Comparison of ENCODE assay signal across 10 mouse cellular contexts in genomic region chr1:47163808-47164410, GRCm38 (mm10).
DNase-seq lines count a peak whose midpoint lies in the region; ATAC-seq and TF ChIP-seq lines count a peak whose summit lies in the region.
"Had no signal": no experiment of that assay in that cellular context is flagged by ENCODE, and none has a peak within 500 bp of the region (broad histone marks: within the 10 kb centered on the region; RNA-seq: fewer than 3 reads in every experiment).

No protein-coding gene starts in this region.

- TF ChIP-seq POLR2A in limb, embryonic 14.5 days (IDR thresholded peaks at IDR 0.05; ENCODE audit: borderline replicate concordance, extremely low read depth, insufficient read depth, insufficient read length), result no peak

- 0 out of 2 replicates have a peak, but pooled peaks cover 6% of the 10 kb centered on the region for H3K9me3 ChIP-seq in forebrain, embryonic 15.5 days
- peaks cover 3% of the 10 kb centered on the region; the same call in 1 of the 2 replicates for H3K9me3 ChIP-seq in limb, embryonic 14.5 days (ENCODE audit: control insufficient read depth, low read length)
- H3K9me3 ChIP-seq in intestine, embryonic 15.5 days, result no peaks in the 10 kb centered on the region

- H3K27ac ChIP-seq in forebrain, embryonic 15.5 days (replicated peaks), result 0 out of 2 replicates have a peak overlapping the region, but pooled peaks have one; percentile 31
- peak overlapping the region; percentile 19; the same call in 1 of the 2 replicates for H3K27ac ChIP-seq in limb, embryonic 14.5 days (replicated peaks; ENCODE audit: low read depth, low read length)
- no peak overlapping the region for H3K27ac ChIP-seq in intestine, embryonic 15.5 days

- WGBS in forebrain, embryonic 15.5 days, result 2% methylated on average over 1 of the region's 1 CpGs
- 61% methylated on average over 1 of the region's 1 CpGs for WGBS in limb, embryonic 14.5 days
- WGBS in intestine, embryonic 15.5 days, result 72% methylated on average over 1 of the region's 1 CpGs

- no peak overlapping the region for H3K9ac ChIP-seq in forebrain, embryonic 15.5 days (replicated peaks)
- no peak overlapping the region for H3K9ac ChIP-seq in limb, embryonic 14.5 days (ENCODE audit: low read depth, low read length, severe bottlenecking)
- H3K9ac ChIP-seq in intestine, embryonic 15.5 days, result no peak overlapping the region
- H3K9ac ChIP-seq: lung, embryonic 14.5 days had no signal

- no peak for DNase-seq in frontal cortex, adult 2 months (ENCODE audit: extremely low spot score in 1 of 2, low spot score in 1 of 2)
- no peak for DNase-seq in limb, embryonic 14.5 days (ENCODE audit: low spot score)
- DNase-seq in retina, embryonic 14.5 days (ENCODE audit: low spot score), result peak; percentile 78
- no peak for DNase-seq in cerebellum, adult 11 months
- DNase-seq in adrenal gland, postnatal 10 days, result no peak
- DNase-seq: kidney, adult 2 months; lung, embryonic 14.5 days had no signal

- peaks cover 10% of the 10 kb centered on the region; the same call in 1 of the 2 replicates for H3K4me1 ChIP-seq in forebrain, embryonic 15.5 days
- no peaks in the 10 kb centered on the region for H3K4me1 ChIP-seq in limb, embryonic 14.5 days (ENCODE audit: control insufficient read depth, insufficient read depth, low read length)
- H3K4me1 ChIP-seq in intestine, embryonic 15.5 days (replicated peaks), result no peaks in the 10 kb centered on the region

- no peak overlapping the region for H3K4me2 ChIP-seq in forebrain, embryonic 15.5 days (replicated peaks)
- no peak overlapping the region for H3K4me2 ChIP-seq in limb, embryonic 14.5 days (replicated peaks; ENCODE audit: low read depth, low read length, severe bottlenecking)
- no peak overlapping the region for H3K4me2 ChIP-seq in intestine, embryonic 15.5 days (replicated peaks)
- H3K4me2 ChIP-seq: lung, embryonic 14.5 days had no signal

- ATAC-seq in frontal cortex, adult (ENCODE audit: low TSS enrichment), result 0 out of 2 replicates have a peak, but pooled peaks have one; percentile 44
- ATAC-seq in forebrain, embryonic 15.5 days (replicated peaks), result peak; percentile 94
- peak; percentile 80 for ATAC-seq in limb, embryonic 14.5 days (ENCODE audit: low FRiP score, low read depth)
- no peak for ATAC-seq in intestine, embryonic 15.5 days

- H3K36me3 ChIP-seq in forebrain, embryonic 15.5 days, result no peaks in the 10 kb centered on the region
- no peaks in the 10 kb centered on the region for H3K36me3 ChIP-seq in limb, embryonic 14.5 days (ENCODE audit: control insufficient read depth, insufficient read depth, low read length)
- H3K36me3 ChIP-seq in intestine, embryonic 15.5 days, result no peaks in the 10 kb centered on the region

- no peak overlapping the region for H3K4me3 ChIP-seq in forebrain, embryonic 15.5 days
- no peak overlapping the region for H3K4me3 ChIP-seq in limb, embryonic 14.5 days (replicated peaks; ENCODE audit: low read length)
- no peak overlapping the region for H3K4me3 ChIP-seq in intestine, embryonic 15.5 days (replicated peaks)

- H3K27me3 ChIP-seq in forebrain, embryonic 15.5 days, result no peaks in the 10 kb centered on the region
- no peaks in the 10 kb centered on the region for H3K27me3 ChIP-seq in limb, embryonic 14.5 days (ENCODE audit: control insufficient read depth, insufficient read depth, low read length)
- no peaks in the 10 kb centered on the region for H3K27me3 ChIP-seq in intestine, embryonic 15.5 days (replicated peaks)
